Mouse (Mus musculus) myocyte (in vitro differentiated cells): ENCODE measurements around the gene Lhx9. TPM values are rescaled to one million over a fixed set of nuclear protein-coding genes. Genes with fewer than 3 reads are reported as not detected.
"Not testable (repeated sequence)": the region's sequence is repeated elsewhere in the genome, so short reads cannot be mapped to it uniquely, and the experiment has no call there.

Source experiments
- H3K27me3 ChIP-seq: one replicate; pipeline ENCODE4 v1.6.1; 2011; ENCODE audit not compliant: control insufficient read depth, insufficient read depth, insufficient read length
- H3K36me3 ChIP-seq: one replicate; pipeline ENCODE4 v1.6.1; 2011; ENCODE audit not compliant: control insufficient read depth, insufficient read depth
- H3K4me2 ChIP-seq: one replicate; pipeline ENCODE4 v1.6.1; 2011; ENCODE audit warnings: low read depth, control low read depth
- H3K4me3 ChIP-seq: one replicate; pipeline ENCODE4 v1.5.1; 2011; ENCODE audit warnings: mild to moderate bottlenecking, control low read depth, moderate library complexity
- H3K79me2 ChIP-seq: one replicate; pipeline ENCODE4 v1.6.1; 2011; ENCODE audit not compliant: control insufficient read depth, insufficient read depth
- H3ac ChIP-seq: one replicate; pipeline ENCODE4 v1.6.1; 2011; ENCODE audit not compliant: control insufficient read depth, insufficient read length
- CEBPB ChIP-seq: IDR thresholded peaks from 2 replicates; pipeline ENCODE4 v1.6.1; 2011; ENCODE audit warnings: mild to moderate bottlenecking, moderate library complexity; ENCODE audit not compliant: poor library complexity, insufficient read depth, severe bottlenecking
- E2F4 ChIP-seq: IDR thresholded peaks from one replicate; pipeline ENCODE4 v1.6.1; 2011; ENCODE audit warnings: mild to moderate bottlenecking, control low read depth, moderate library complexity; ENCODE audit not compliant: insufficient read depth
- MAX ChIP-seq: IDR thresholded peaks from one replicate; pipeline ENCODE4 v1.6.1; 2011; ENCODE audit warnings: low read depth, mild to moderate bottlenecking, control low read depth
- MYOD1 ChIP-seq, 3 experiments: IDR thresholded peaks; one replicate each; pipeline ENCODE4 v1.6.1; 2011; ENCODE audit warnings: control low read depth in 2 of 3, low read depth in 2 of 3, mild to moderate bottlenecking in 2 of 3, moderate library complexity in 1 of 3; ENCODE audit not compliant: insufficient read length in 2 of 3, control insufficient read depth in 1 of 3
- MYOG ChIP-seq, 3 experiments: IDR thresholded peaks; one replicate each; pipeline ENCODE4 v1.6.1; 2011; ENCODE audit warnings: control low read depth in 2 of 3, low read depth in 2 of 3, mild to moderate bottlenecking in 2 of 3; ENCODE audit not compliant: insufficient read length in 2 of 3, control insufficient read depth in 1 of 3, insufficient read depth in 1 of 3
- POLR2A ChIP-seq: IDR thresholded peaks from one replicate; pipeline ENCODE4 v1.6.1; 2011; ENCODE audit warnings: low read depth, mild to moderate bottlenecking, control low read depth, moderate library complexity; ENCODE audit not compliant: insufficient read length
- POLR2AphosphoS2 ChIP-seq: IDR thresholded peaks from one replicate; pipeline ENCODE4 v1.6.1; 2011; ENCODE audit warnings: low read depth, control low read depth; ENCODE audit not compliant: insufficient read length
- REST ChIP-seq: IDR thresholded peaks from one replicate; pipeline ENCODE4 v1.6.1; 2011; ENCODE audit warnings: mild to moderate bottlenecking, control low read depth, moderate library complexity; ENCODE audit not compliant: insufficient read depth, insufficient read length
- SRF ChIP-seq: IDR thresholded peaks from one replicate; pipeline ENCODE4 v1.6.1; 2011; ENCODE audit warnings: low read depth; ENCODE audit not compliant: control insufficient read depth, insufficient read length
- TCF12 ChIP-seq: IDR thresholded peaks from one replicate; pipeline ENCODE4 v1.6.1; 2011; ENCODE audit warnings: mild to moderate bottlenecking, control low read depth; ENCODE audit not compliant: poor library complexity, insufficient read depth, severe bottlenecking
- TCF3 ChIP-seq: IDR thresholded peaks from one replicate; pipeline ENCODE4 v1.6.1; 2011; ENCODE audit warnings: low read depth, control low read depth; ENCODE audit not compliant: insufficient read length
- USF1 ChIP-seq: IDR thresholded peaks from one replicate; pipeline ENCODE4 v1.6.1; 2011; ENCODE audit warnings: low read depth, mild to moderate bottlenecking, control low read depth, moderate library complexity
- polyA plus RNA-seq: library from polyadenylated mRNA; unstranded; fragments of >200 nt; fragmentation: generic; extraction: Trizol; gene quantifications from one replicate; pipeline ENCODE4 v1.2.1, GENCODE M21; 2012; ENCODE audit warnings: missing spikeins

Lhx9 gene
- 0.14 TPM for polyA plus RNA-seq

GRCm38 (mm10) chr1:138848511-138849109 is at the start of gene Lhx9:
Lhx9 (minus strand) TSS chr1:138848577.
- no peaks in the 10 kb centered on the region for H3K27me3 ChIP-seq
- H3K4me2 ChIP-seq: peak within 1 kb of the TSS; percentile 12
- no peaks in the 10 kb centered on the region for H3K36me3 ChIP-seq
- TF ChIP-seq REST: no peak
- no peak for TF ChIP-seq SRF
- no peak for TF ChIP-seq CEBPB
- TF ChIP-seq TCF3: no peak
- TF ChIP-seq POLR2AphosphoS2: no peak
- no peak within 1 kb of the TSS for H3K4me3 ChIP-seq
- H3ac ChIP-seq: no peak within 1 kb of the TSS
- no peaks in the 10 kb centered on the region for H3K79me2 ChIP-seq

GRCm38 (mm10) chr1:138896088-138896487 is 47.7 kb upstream of the Lhx9 start:
- Histone ChIP-seq H3K79me2 (no peaks in the 10 kb centered on the region), H3K4me3 (no peak overlapping the region), H3ac (no peak overlapping the region), H3K36me3 (no peaks in the 10 kb centered on the region), H3K4me2 (no peak overlapping the region), H3K27me3 (no peaks in the 10 kb centered on the region)
- TF ChIP-seq TCF12 (no peak), TCF3 (no peak), MYOD1 (IDR thresholded peaks at IDR 0.05; ENCODE audit: control insufficient read depth in 1 of 3, insufficient read length in 2 of 3, low read depth in 2 of 3) (no peak), POLR2AphosphoS2 (no peak), POLR2A (no peak)

- H3K4me3 ChIP-seq: no peak overlapping the region
- TF ChIP-seq USF1: no peak
- TF ChIP-seq TCF12: no peak
- no peak overlapping the region for H3ac ChIP-seq
- H3K36me3 ChIP-seq: no peaks in the 10 kb centered on the region
- no peak overlapping the region for H3K4me2 ChIP-seq
- H3K27me3 ChIP-seq: no peaks in the 10 kb centered on the region
- no peaks in the 10 kb centered on the region for H3K79me2 ChIP-seq
These were observed 29.3 kb upstream of the Lhx9 start for GRCm38 (mm10) chr1:138877470-138878254.

- H3K4me3 ChIP-seq: no peak overlapping the region
- no peaks in the 10 kb centered on the region for H3K27me3 ChIP-seq
- H3K4me2 ChIP-seq: no peak overlapping the region
These were observed 28.1 kb upstream of the Lhx9 start for GRCm38 (mm10) chr1:138876371-138877045.

GRCm38 (mm10) chr1:138856101-138856950 is 7.9 kb upstream of the Lhx9 start, which contains the start of gene 2310009B15Rik:
2310009B15Rik (minus strand) TSS chr1:138856852.
- not testable (repeated sequence) for H3K4me3 ChIP-seq, H3K36me3 ChIP-seq, H3K27me3 ChIP-seq, H3K79me2 ChIP-seq, H3ac ChIP-seq
- TF ChIP-seq POLR2AphosphoS2 (peak; percentile 64), POLR2A (peak; percentile 74)
- H3K4me2 ChIP-seq: peak within 1 kb of the TSS; percentile 13

More at GRCm38 (mm10) chr1:138876371-138877045, 28.1 kb upstream of the Lhx9 start:
- no peaks in the 10 kb centered on the region for H3K36me3 ChIP-seq
- no peak overlapping the region for H3ac ChIP-seq
- TF ChIP-seq E2F4 (no peak), POLR2A (no peak), MYOD1 (IDR thresholded peaks at IDR 0.05; ENCODE audit: control insufficient read depth in 1 of 3, insufficient read length in 2 of 3, low read depth in 2 of 3) (no peak), SRF (no peak), TCF3 (no peak), MAX (no peak), MYOG (IDR thresholded peaks at IDR 0.05; ENCODE audit: control insufficient read depth in 1 of 3, insufficient read depth in 1 of 3, insufficient read length in 2 of 3, low read depth in 2 of 3) (no peak), CEBPB (no peak), USF1 (no peak), TCF12 (no peak), REST (no peak), POLR2AphosphoS2 (no peak)
- no peaks in the 10 kb centered on the region for H3K79me2 ChIP-seq
